Mouse (Mus musculus) spleen, adult 2 months (tissue): ENCODE data around the gene Ift52. TPM values are rescaled to one million over a fixed set of nuclear protein-coding genes. Genes with fewer than 3 reads are reported as not detected.
A peak's percentile ranks its signal among the peaks of the same experiment; 100 is the strongest.
"Not testable (repeated sequence)": the region's sequence is repeated elsewhere in the genome, so short reads cannot be mapped to it uniquely, and the experiment has no call there.

Experiments
- DNase-seq, 2 experiments: peaks; one replicate each; pipeline versions ENCODE4 v3.0.0 to v3.0.0-alpha.2; 2012 to 2021; ENCODE audit warnings: low spot score in 2 of 2, low read depth in 1 of 2
- H3K27ac ChIP-seq: fragments of 200-500 bp; 2 replicates; pipeline ENCODE4 v1.5.1; 2012; ENCODE audit warnings: low read length, inconsistent platforms; ENCODE audit not compliant: insufficient read depth
- H3K27me3 ChIP-seq: fragments of 200-500 bp; 2 replicates; pipeline ENCODE4 v1.6.1; 2012; ENCODE audit warnings: mild to moderate bottlenecking, moderate library complexity, low read length, inconsistent platforms; ENCODE audit not compliant: control insufficient read depth, insufficient read depth
- H3K36me3 ChIP-seq: fragments of 200-500 bp; 2 replicates; pipeline ENCODE4 v1.6.1; 2012; ENCODE audit warnings: mild to moderate bottlenecking, low read length, inconsistent platforms; ENCODE audit not compliant: control insufficient read depth, insufficient read depth
- H3K4me1 ChIP-seq: fragments of 200-500 bp; 2 replicates; pipeline ENCODE4 v1.6.1; 2011; ENCODE audit warnings: inconsistent platforms; ENCODE audit not compliant: control insufficient read depth, insufficient read depth, insufficient read length
- H3K4me3 ChIP-seq: fragments of 200-500 bp; 2 replicates; pipeline ENCODE4 v1.5.1; 2011; ENCODE audit warnings: mild to moderate bottlenecking, inconsistent platforms; ENCODE audit not compliant: insufficient read depth, insufficient read length; ENCODE audit errors: extremely low read depth
- CTCF ChIP-seq: fragments of 200-500 bp; IDR thresholded peaks from 2 replicates; pipeline ENCODE4 v1.5.1; 2011; ENCODE audit warnings: mild to moderate bottlenecking, inconsistent platforms; ENCODE audit not compliant: insufficient read depth, insufficient read length, insufficient replicate concordance; ENCODE audit errors: extremely low read depth
- POLR2A ChIP-seq: fragments of 200-500 bp; IDR thresholded peaks from 2 replicates; pipeline ENCODE4 v1.6.1; 2011; ENCODE audit warnings: low read depth, low read length, inconsistent platforms
- WGBS: fragments of 180-500 bp; shearing (Covaris S2); methylation state at CpG from one replicate; pipeline ENCODE4 v1.1.7; 2018; 5-methylcytosine and 5-hydroxymethylcytosine counted together
- polyA plus RNA-seq: library from polyadenylated mRNA; depleted of rRNA; stranded (reverse); fragments of >200 nt; gene quantifications from 2 replicates; pipeline ENCODE4 v1.2.3, GENCODE M21; 2012

The Ift52 gene
- polyA plus RNA-seq, 1 experiment, result 14.1 TPM

- no peak for DNase-seq
- Histone ChIP-seq H3K27ac (no peak overlapping the region), H3K4me1 (no peaks in the 10 kb centered on the region), H3K4me3 (no peak overlapping the region), H3K27me3 (no peaks in the 10 kb centered on the region), H3K36me3 (0 out of 2 replicates have a peak, but pooled peaks cover 1% of the 10 kb centered on the region)
- 96% methylated on average over 1 of the region's 1 CpGs for WGBS
- no peak for TF ChIP-seq CTCF
- TF ChIP-seq POLR2A, result no peak
Observed at GRCm38 (mm10) chr2:163051691-163052090, 34.5 kb downstream of the Ift52 start.

- 92% methylated on average over 4 of the region's 4 CpGs for WGBS
- TF ChIP-seq POLR2A (no peak), CTCF (no peak)
- Histone ChIP-seq H3K4me3 (no peak overlapping the region), H3K36me3 (0 out of 2 replicates have a peak, but pooled peaks cover 1% of the 10 kb centered on the region), H3K4me1 (no peaks in the 10 kb centered on the region), H3K27ac (no peak overlapping the region), H3K27me3 (no peaks in the 10 kb centered on the region)
- DNase-seq, result no peak
Observed at GRCm38 (mm10) chr2:163052101-163052500, 34.9 kb downstream of the Ift52 start.

- H3K36me3 ChIP-seq, result 0 out of 2 replicates have a peak, but pooled peaks cover 1% of the 10 kb centered on the region
- 87% methylated on average over 4 of the region's 4 CpGs for WGBS
- no peak overlapping the region for H3K4me3 ChIP-seq
- TF ChIP-seq CTCF (no peak), POLR2A (no peak)
- DNase-seq, result no peak
- H3K27ac ChIP-seq, result no peak overlapping the region
- H3K4me1 ChIP-seq, result no peaks in the 10 kb centered on the region
- H3K27me3 ChIP-seq, result no peaks in the 10 kb centered on the region
Observed at GRCm38 (mm10) chr2:163052826-163053225, 35.7 kb downstream of the Ift52 start.

GRCm38 (mm10) chr2:163054335-163054840 is 37.2 kb downstream of the Ift52 start, which contains the start of gene Mybl2:
Gene Mybl2 (plus strand): TSS chr2:163054687.
- TF ChIP-seq POLR2A, result no peak
- no peak for TF ChIP-seq CTCF
- Histone ChIP-seq H3K36me3 (0 out of 2 replicates have a peak, but pooled peaks cover 1% of the 10 kb centered on the region), H3K27ac (no peak within 1 kb of the TSS), H3K27me3 (no peaks in the 10 kb centered on the region), H3K4me1 (no peaks in the 10 kb centered on the region), H3K4me3 (peak within 1 kb of the TSS; percentile 64)
- under 1% methylated on average over 43 of the region's 48 CpGs for WGBS
- peak; percentile 88 to 90 for DNase-seq

GRCm38 (mm10) chr2:163054891-163055494 is 37.8 kb downstream of the Ift52 start:
- H3K4me1 ChIP-seq, result no peaks in the 10 kb centered on the region
- H3K4me3 ChIP-seq, result peak overlapping the region; percentile 64
- peak in 1 of 2 experiments; percentile 4 for DNase-seq
- no peak overlapping the region for H3K27ac ChIP-seq
- 0 out of 2 replicates have a peak, but pooled peaks cover 1% of the 10 kb centered on the region for H3K36me3 ChIP-seq
- no peaks in the 10 kb centered on the region for H3K27me3 ChIP-seq
- no peak for TF ChIP-seq CTCF
- TF ChIP-seq POLR2A, result no peak
- under 1% methylated on average over 36 of the region's 38 CpGs for WGBS

- H3K4me1 ChIP-seq, result no peaks in the 10 kb centered on the region
- 38% methylated on average over 5 of the region's 5 CpGs for WGBS
- no peak for DNase-seq
- H3K27me3 ChIP-seq, result no peaks in the 10 kb centered on the region
- H3K4me3 ChIP-seq, result no peak overlapping the region
- TF ChIP-seq POLR2A (no peak), CTCF (no peak)
- no peak overlapping the region for H3K27ac ChIP-seq
- no peaks in the 10 kb centered on the region for H3K36me3 ChIP-seq
Observed at GRCm38 (mm10) chr2:163055715-163056114, 38.6 kb downstream of the Ift52 start.

- H3K4me1 ChIP-seq, result no peaks in the 10 kb centered on the region
- DNase-seq, result no peak
- no peaks in the 10 kb centered on the region for H3K36me3 ChIP-seq
- no peak overlapping the region for H3K4me3 ChIP-seq
- no peak overlapping the region for H3K27ac ChIP-seq
- no peak for TF ChIP-seq POLR2A
- no peak for TF ChIP-seq CTCF
- 89% methylated on average over 9 of the region's 9 CpGs for WGBS
- H3K27me3 ChIP-seq, result no peaks in the 10 kb centered on the region
Observed at GRCm38 (mm10) chr2:163056584-163056983, 39.4 kb downstream of the Ift52 start.

GRCm38 (mm10) chr2:163058981-163059380 is 41.8 kb downstream of the Ift52 start:
- H3K4me3 ChIP-seq, H3K36me3 ChIP-seq, DNase-seq, H3K27ac ChIP-seq, H3K4me1 ChIP-seq, H3K27me3 ChIP-seq: not testable (repeated sequence)
- 90% methylated on average over 7 of the region's 7 CpGs for WGBS
